Mouse (Mus musculus): ENCODE measurements around the gene Acot8.

GRCm38 (mm10) chr2:164829090-164829489 lies 24.4 kb upstream of the Acot8 start:
- TF ChIP-seq CTCF (IDR thresholded peaks at IDR 0.05; ENCODE audit: control insufficient read depth, insufficient read depth, low read length): no peak
- no peak for TF ChIP-seq POLR2A (IDR thresholded peaks at IDR 0.05; ENCODE audit: borderline replicate concordance, control insufficient read depth, low read depth, low read length)
